Mouse (Mus musculus): ENCODE measurements around the gene Pick1. TPM values are rescaled to one million over a fixed set of nuclear protein-coding genes. Genes with fewer than 3 reads are reported as not detected.

The Pick1 gene
- total RNA-seq, 1 experiment = 61.0 TPM

DNA sequence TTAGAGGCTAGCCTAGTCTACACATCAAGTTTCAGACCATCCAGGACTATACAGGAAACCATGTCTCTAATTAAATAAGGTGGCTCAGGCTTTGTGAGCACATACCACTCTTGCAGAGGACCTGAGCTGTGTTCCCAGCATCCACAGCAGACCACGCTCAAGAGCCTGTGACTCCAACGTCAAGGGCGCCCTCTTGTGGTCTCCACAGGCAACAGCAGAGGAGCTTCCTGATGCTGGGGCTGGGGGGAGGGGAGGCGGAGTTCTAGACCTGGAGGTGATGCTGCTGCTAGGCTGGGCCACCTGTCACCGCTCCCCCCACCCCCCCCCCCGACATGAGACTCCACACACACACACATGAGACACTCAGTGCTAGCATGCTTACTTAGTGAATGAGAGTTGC is 51.2 kb downstream of the Pick1 start:
- no peaks in the 10 kb centered on the region for H3K36me3 ChIP-seq (ENCODE audit: control insufficient read depth, insufficient read depth, low read length, poor library complexity, severe bottlenecking)
- peak; percentile 81 for DNase-seq (ENCODE audit: low read depth, low spot score)
- H3K9ac ChIP-seq (ENCODE audit: insufficient read depth, low read depth, low read length, poor library complexity, severe bottlenecking) = no peak overlapping the region
- no peak for TF ChIP-seq ZNF384 (IDR thresholded peaks at IDR 0.05; ENCODE audit: low read depth, low read length)
- peak; percentile 63; the same call in 1 of the 2 replicates for TF ChIP-seq ZC3H11A (IDR thresholded peaks at IDR 0.05; ENCODE audit: borderline replicate concordance, low read depth, low read length)
- TF ChIP-seq MAFK (IDR thresholded peaks at IDR 0.05; ENCODE audit: insufficient read depth, low read depth, low read length) = no peak
- TF ChIP-seq HCFC1 (IDR thresholded peaks at IDR 0.05; ENCODE audit: borderline replicate concordance, insufficient read depth, low read length) = no peak
- TF ChIP-seq CHD2 (IDR thresholded peaks at IDR 0.05; ENCODE audit: low read depth, low read length) = 0 out of 2 replicates have a peak, but pooled peaks have one; percentile 27
- no peak overlapping the region for H3K27ac ChIP-seq (ENCODE audit: insufficient read depth, low read depth, low read length, poor library complexity, severe bottlenecking)
- H3K9me3 ChIP-seq (ENCODE audit: control insufficient read depth, insufficient read depth, low read depth, low read length) = no peaks in the 10 kb centered on the region
- H3K4me3 ChIP-seq (ENCODE audit: insufficient read depth in 1 of 2, low read depth in 1 of 2, low read length in 2 of 2, poor library complexity in 1 of 2, severe bottlenecking in 1 of 2) = no peak overlapping the region
- H3K4me1 ChIP-seq (ENCODE audit: control insufficient read depth in 2 of 2, insufficient read depth in 2 of 2, low read length in 2 of 2, poor library complexity in 1 of 2) = peaks cover 0 to 13% of the 10 kb centered on the region in 2 experiments; a peak in 2 of 4 replicates
- in situ Hi-C loops (cut with MboI; ENCODE audit: low sequenced_read_pairs in 2 of 2, unreplicated experiment in 2 of 2) = no loop called here

DNA sequence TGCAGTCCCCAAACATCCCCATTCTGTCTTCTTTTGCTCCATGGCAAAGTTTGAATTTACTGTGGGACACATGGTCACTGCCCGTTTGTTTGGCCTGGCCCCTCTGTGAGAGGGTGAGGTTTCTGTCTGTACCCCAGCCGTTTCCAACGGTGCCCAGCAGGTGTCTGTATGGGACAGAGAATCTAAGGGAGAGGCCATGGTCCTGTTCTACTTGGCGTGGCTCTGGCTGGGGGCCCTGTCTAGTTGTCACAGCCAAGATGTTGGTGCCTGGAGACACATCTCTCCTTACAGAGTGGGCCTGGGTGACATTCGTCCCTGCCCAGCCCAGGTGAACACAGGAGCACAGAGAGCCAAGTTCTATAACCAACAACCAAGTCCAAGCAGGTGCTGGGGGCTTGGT is 51.9 kb downstream of the Pick1 start:
- no peaks in the 10 kb centered on the region for H3K36me3 ChIP-seq (ENCODE audit: control insufficient read depth, insufficient read depth, low read length, poor library complexity, severe bottlenecking)
- H3K4me1 ChIP-seq (ENCODE audit: control insufficient read depth in 2 of 2, insufficient read depth in 2 of 2, low read length in 2 of 2, poor library complexity in 1 of 2) = peaks cover 0 to 13% of the 10 kb centered on the region in 2 experiments; a peak in 3 of 4 replicates
- in situ Hi-C loops (cut with MboI; ENCODE audit: low sequenced_read_pairs in 2 of 2, unreplicated experiment in 2 of 2) = no loop called here
- no peak overlapping the region for H3K27ac ChIP-seq (ENCODE audit: insufficient read depth, low read depth, low read length, poor library complexity, severe bottlenecking)
- H3K9me3 ChIP-seq (ENCODE audit: control insufficient read depth, insufficient read depth, low read depth, low read length) = no peaks in the 10 kb centered on the region
- no peak overlapping the region for H3K9ac ChIP-seq (ENCODE audit: insufficient read depth, low read depth, low read length, poor library complexity, severe bottlenecking)
- no peak for DNase-seq (ENCODE audit: low read depth, low spot score)
- no peak overlapping the region for H3K4me3 ChIP-seq (ENCODE audit: insufficient read depth in 1 of 2, low read depth in 1 of 2, low read length in 2 of 2, poor library complexity in 1 of 2, severe bottlenecking in 1 of 2)
- TF ChIP-seq CHD2 (IDR thresholded peaks at IDR 0.05; ENCODE audit: low read depth, low read length) = no peak
- TF ChIP-seq ZC3H11A (IDR thresholded peaks at IDR 0.05; ENCODE audit: borderline replicate concordance, low read depth, low read length) = no peak
- TF ChIP-seq ZNF384 (IDR thresholded peaks at IDR 0.05; ENCODE audit: low read depth, low read length) = no peak

DNA sequence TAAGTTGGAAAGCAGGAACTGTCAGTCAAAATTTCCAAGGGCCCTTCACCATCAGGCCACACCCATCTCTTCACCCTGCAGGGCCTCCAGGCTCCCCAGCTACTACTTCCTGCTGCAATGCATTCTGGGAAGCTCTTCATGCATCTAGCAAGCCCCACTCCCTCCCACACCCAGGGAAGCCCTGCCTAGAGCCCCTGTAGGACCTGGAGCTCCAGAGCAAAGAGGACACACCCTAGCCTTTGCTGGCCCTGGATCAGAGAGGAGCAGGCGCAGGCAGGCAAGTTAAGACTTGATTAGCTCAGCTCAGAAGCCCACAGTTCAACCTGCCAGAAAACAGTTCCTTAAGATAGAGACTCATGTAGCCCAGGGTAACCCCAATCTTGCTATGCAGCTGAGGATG is 52.4 kb downstream of the Pick1 start:
- Histone ChIP-seq H3K36me3 (ENCODE audit: control insufficient read depth, insufficient read depth, low read length, poor library complexity, severe bottlenecking) (peaks cover 5% of the 10 kb centered on the region; the same call in 1 of the 2 replicates), H3K4me1 (ENCODE audit: control insufficient read depth in 2 of 2, insufficient read depth in 2 of 2, low read length in 2 of 2, poor library complexity in 1 of 2) (peaks cover 0 to 13% of the 10 kb centered on the region in 2 experiments; a peak in 3 of 4 replicates)
- TF ChIP-seq CHD2 (IDR thresholded peaks at IDR 0.05; ENCODE audit: low read depth, low read length) (no peak), ZNF384 (IDR thresholded peaks at IDR 0.05; ENCODE audit: low read depth, low read length) (no peak), MAFK (IDR thresholded peaks at IDR 0.05; ENCODE audit: insufficient read depth, low read depth, low read length) (no peak), HCFC1 (IDR thresholded peaks at IDR 0.05; ENCODE audit: borderline replicate concordance, insufficient read depth, low read length) (no peak), ZC3H11A (IDR thresholded peaks at IDR 0.05; ENCODE audit: borderline replicate concordance, low read depth, low read length) (no peak)

GRCm38 (mm10) chr15:79282434-79282833 is 53.5 kb downstream of the Pick1 start:
- H3K9me3 ChIP-seq (ENCODE audit: control insufficient read depth, insufficient read depth, low read depth, low read length) = no peaks in the 10 kb centered on the region
- peaks cover 11% of the 10 kb centered on the region for H3K36me3 ChIP-seq (ENCODE audit: control insufficient read depth, insufficient read depth, low read length, poor library complexity, severe bottlenecking)
- no peak overlapping the region for H3K4me3 ChIP-seq (ENCODE audit: insufficient read depth in 1 of 2, low read depth in 1 of 2, low read length in 2 of 2, poor library complexity in 1 of 2, severe bottlenecking in 1 of 2)
- H3K27ac ChIP-seq (ENCODE audit: insufficient read depth, low read depth, low read length, poor library complexity, severe bottlenecking) = no peak overlapping the region
- H3K9ac ChIP-seq (ENCODE audit: insufficient read depth, low read depth, low read length, poor library complexity, severe bottlenecking) = no peak overlapping the region
- H3K4me1 ChIP-seq (ENCODE audit: control insufficient read depth in 2 of 2, insufficient read depth in 2 of 2, low read length in 2 of 2, poor library complexity in 1 of 2) = peaks cover 0 to 13% of the 10 kb centered on the region in 2 experiments; a peak in 3 of 4 replicates
- no peak for DNase-seq (ENCODE audit: low read depth, low spot score)
- TF ChIP-seq ZNF384 (IDR thresholded peaks at IDR 0.05; ENCODE audit: low read depth, low read length) = no peak
- no peak for TF ChIP-seq MAFK (IDR thresholded peaks at IDR 0.05; ENCODE audit: insufficient read depth, low read depth, low read length)
- no peak for TF ChIP-seq ZC3H11A (IDR thresholded peaks at IDR 0.05; ENCODE audit: borderline replicate concordance, low read depth, low read length)
- TF ChIP-seq CHD2 (IDR thresholded peaks at IDR 0.05; ENCODE audit: low read depth, low read length) = no peak
- no peak for TF ChIP-seq HCFC1 (IDR thresholded peaks at IDR 0.05; ENCODE audit: borderline replicate concordance, insufficient read depth, low read length)
- in situ Hi-C loops (cut with MboI; ENCODE audit: low sequenced_read_pairs in 2 of 2, unreplicated experiment in 2 of 2) = no loop called here

More for the DNA sequence above, 52.4 kb downstream of the Pick1 start:
- Histone ChIP-seq H3K9me3 (ENCODE audit: control insufficient read depth, insufficient read depth, low read depth, low read length) (no peaks in the 10 kb centered on the region), H3K27ac (ENCODE audit: insufficient read depth, low read depth, low read length, poor library complexity, severe bottlenecking) (no peak overlapping the region), H3K9ac (ENCODE audit: insufficient read depth, low read depth, low read length, poor library complexity, severe bottlenecking) (peak overlapping the region; percentile 7; the same call in 1 of the 2 replicates), H3K4me3 (ENCODE audit: insufficient read depth in 1 of 2, low read depth in 1 of 2, low read length in 2 of 2, poor library complexity in 1 of 2, severe bottlenecking in 1 of 2) (no peak overlapping the region)
- in situ Hi-C loops (cut with MboI; ENCODE audit: low sequenced_read_pairs in 2 of 2, unreplicated experiment in 2 of 2) = no loop called here
- DNase-seq (ENCODE audit: low read depth, low spot score) = peak; percentile 51

GRCm38 (mm10) chr15:79283371-79283770 is 54.4 kb downstream of the Pick1 start:
- in situ Hi-C loops (cut with MboI; ENCODE audit: low sequenced_read_pairs in 2 of 2, unreplicated experiment in 2 of 2) = no loop called here
- peaks cover 0 to 13% of the 10 kb centered on the region in 2 experiments; a peak in 3 of 4 replicates for H3K4me1 ChIP-seq (ENCODE audit: control insufficient read depth in 2 of 2, insufficient read depth in 2 of 2, low read length in 2 of 2, poor library complexity in 1 of 2)
- DNase-seq (ENCODE audit: low read depth, low spot score) = no peak
- H3K36me3 ChIP-seq (ENCODE audit: control insufficient read depth, insufficient read depth, low read length, poor library complexity, severe bottlenecking) = peaks cover 15% of the 10 kb centered on the region
- H3K4me3 ChIP-seq (ENCODE audit: insufficient read depth in 1 of 2, low read depth in 1 of 2, low read length in 2 of 2, poor library complexity in 1 of 2, severe bottlenecking in 1 of 2) = no peak overlapping the region
- TF ChIP-seq HCFC1 (IDR thresholded peaks at IDR 0.05; ENCODE audit: borderline replicate concordance, insufficient read depth, low read length) = no peak
- no peak for TF ChIP-seq ZC3H11A (IDR thresholded peaks at IDR 0.05; ENCODE audit: borderline replicate concordance, low read depth, low read length)
- TF ChIP-seq ZNF384 (IDR thresholded peaks at IDR 0.05; ENCODE audit: low read depth, low read length) = no peak
- no peak for TF ChIP-seq CHD2 (IDR thresholded peaks at IDR 0.05; ENCODE audit: low read depth, low read length)
- no peak for TF ChIP-seq MAFK (IDR thresholded peaks at IDR 0.05; ENCODE audit: insufficient read depth, low read depth, low read length)
- no peak overlapping the region for H3K27ac ChIP-seq (ENCODE audit: insufficient read depth, low read depth, low read length, poor library complexity, severe bottlenecking)
- no peaks in the 10 kb centered on the region for H3K9me3 ChIP-seq (ENCODE audit: control insufficient read depth, insufficient read depth, low read depth, low read length)
- no peak overlapping the region for H3K9ac ChIP-seq (ENCODE audit: insufficient read depth, low read depth, low read length, poor library complexity, severe bottlenecking)

All from ES-E14 (cell line).